Mouse (Mus musculus): ENCODE measurements around the gene Map7. TPM values are rescaled to one million over a fixed set of nuclear protein-coding genes. Genes with fewer than 3 reads are reported as not detected.
A peak's percentile ranks its signal among the peaks of the same experiment; 100 is the strongest.

The Map7 gene
- polyA plus RNA-seq, 1 experiment, result 82.2 TPM

GRCm38 (mm10) chr10:20267032-20267431 lies 118.8 kb downstream of the Map7 start:
- Histone ChIP-seq H3K4me3 (ENCODE audit: control insufficient read depth, low read depth, low read length) (no peak overlapping the region), H3K27ac (ENCODE audit: control insufficient read depth, insufficient read depth, low read depth, low read length) (no peak overlapping the region), H3K27me3 (ENCODE audit: control insufficient read depth, insufficient read depth, low read length) (no peaks in the 10 kb centered on the region), H3K4me1 (ENCODE audit: control insufficient read depth, insufficient read depth, low read length) (no peaks in the 10 kb centered on the region), H3K36me3 (ENCODE audit: control insufficient read depth, insufficient read depth, low read length) (no peaks in the 10 kb centered on the region)
- TF ChIP-seq CTCF (IDR thresholded peaks at IDR 0.05; ENCODE audit: control insufficient read depth, insufficient read depth, insufficient replicate concordance, low read depth, low read length) (no peak), POLR2A (IDR thresholded peaks at IDR 0.05; ENCODE audit: control insufficient read depth, low read depth, low read length) (no peak)

- Histone ChIP-seq H3K27ac (ENCODE audit: control insufficient read depth, insufficient read depth, low read depth, low read length) (no peak overlapping the region), H3K4me1 (ENCODE audit: control insufficient read depth, insufficient read depth, low read length) (peaks cover 5% of the 10 kb centered on the region; the same call in 1 of the 2 replicates), H3K36me3 (ENCODE audit: control insufficient read depth, insufficient read depth, low read length) (no peaks in the 10 kb centered on the region), H3K4me3 (ENCODE audit: control insufficient read depth, low read depth, low read length) (no peak overlapping the region), H3K27me3 (ENCODE audit: control insufficient read depth, insufficient read depth, low read length) (no peaks in the 10 kb centered on the region)
- no peak for TF ChIP-seq CTCF (IDR thresholded peaks at IDR 0.05; ENCODE audit: control insufficient read depth, insufficient read depth, insufficient replicate concordance, low read depth, low read length)
- no peak for TF ChIP-seq POLR2A (IDR thresholded peaks at IDR 0.05; ENCODE audit: control insufficient read depth, low read depth, low read length)
Measured at GRCm38 (mm10) chr10:20268945-20269344, 120.7 kb downstream of the Map7 start.

DNA sequence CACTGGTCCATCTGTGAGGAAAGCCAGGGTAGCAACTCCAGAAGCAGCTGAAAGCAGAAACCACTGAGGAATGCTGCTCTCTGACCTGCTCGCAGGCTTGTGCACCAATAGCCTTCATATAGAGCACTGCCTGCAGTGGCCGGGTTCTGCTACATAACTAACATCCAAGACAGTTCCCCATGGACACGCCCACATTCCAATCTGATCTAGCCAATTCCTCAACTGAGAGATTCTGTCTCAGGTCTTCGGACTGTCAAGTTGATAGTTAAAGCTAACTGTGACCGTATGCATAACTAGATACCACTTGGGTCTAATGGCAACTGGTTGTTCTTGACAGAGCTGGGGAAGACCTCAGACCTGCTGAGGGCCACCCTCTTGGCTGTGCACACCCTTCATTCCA lies 124.1 kb downstream of the Map7 start:
- Histone ChIP-seq H3K36me3 (ENCODE audit: control insufficient read depth, insufficient read depth, low read length) (no peaks in the 10 kb centered on the region; the same call in 1 of the 2 replicates), H3K4me3 (ENCODE audit: control insufficient read depth, low read depth, low read length) (no peak overlapping the region), H3K27ac (ENCODE audit: control insufficient read depth, insufficient read depth, low read depth, low read length) (0 out of 2 replicates have a peak overlapping the region, but pooled peaks have one; percentile 9), H3K4me1 (ENCODE audit: control insufficient read depth, insufficient read depth, low read length) (peaks cover 5% of the 10 kb centered on the region; the same call in 1 of the 2 replicates), H3K27me3 (ENCODE audit: control insufficient read depth, insufficient read depth, low read length) (no peaks in the 10 kb centered on the region)
- TF ChIP-seq CTCF (IDR thresholded peaks at IDR 0.05; ENCODE audit: control insufficient read depth, insufficient read depth, insufficient replicate concordance, low read depth, low read length) (no peak), POLR2A (IDR thresholded peaks at IDR 0.05; ENCODE audit: control insufficient read depth, low read depth, low read length) (no peak)

GRCm38 (mm10) chr10:20273278-20273677 lies 125.0 kb downstream of the Map7 start:
- H3K4me3 ChIP-seq (ENCODE audit: control insufficient read depth, low read depth, low read length), result no peak overlapping the region

GRCm38 (mm10) chr10:20274022-20274421 lies 125.8 kb downstream of the Map7 start:
- Histone ChIP-seq H3K36me3 (ENCODE audit: control insufficient read depth, insufficient read depth, low read length) (no peaks in the 10 kb centered on the region; the same call in 1 of the 2 replicates), H3K27ac (ENCODE audit: control insufficient read depth, insufficient read depth, low read depth, low read length) (no peak overlapping the region), H3K4me1 (ENCODE audit: control insufficient read depth, insufficient read depth, low read length) (peaks cover 5% of the 10 kb centered on the region; the same call in 1 of the 2 replicates), H3K27me3 (ENCODE audit: control insufficient read depth, insufficient read depth, low read length) (no peaks in the 10 kb centered on the region), H3K4me3 (ENCODE audit: control insufficient read depth, low read depth, low read length) (no peak overlapping the region)
- no peak for TF ChIP-seq CTCF (IDR thresholded peaks at IDR 0.05; ENCODE audit: control insufficient read depth, insufficient read depth, insufficient replicate concordance, low read depth, low read length)

More at GRCm38 (mm10) chr10:20273278-20273677, 125.0 kb downstream of the Map7 start:
- peak overlapping the region; percentile 72 for H3K27ac ChIP-seq (ENCODE audit: control insufficient read depth, insufficient read depth, low read depth, low read length)
- H3K27me3 ChIP-seq (ENCODE audit: control insufficient read depth, insufficient read depth, low read length), result no peaks in the 10 kb centered on the region
- H3K4me1 ChIP-seq (ENCODE audit: control insufficient read depth, insufficient read depth, low read length), result peaks cover 5% of the 10 kb centered on the region; the same call in 1 of the 2 replicates
- no peaks in the 10 kb centered on the region; the same call in 1 of the 2 replicates for H3K36me3 ChIP-seq (ENCODE audit: control insufficient read depth, insufficient read depth, low read length)
- no peak for TF ChIP-seq CTCF (IDR thresholded peaks at IDR 0.05; ENCODE audit: control insufficient read depth, insufficient read depth, insufficient replicate concordance, low read depth, low read length)
- no peak for TF ChIP-seq POLR2A (IDR thresholded peaks at IDR 0.05; ENCODE audit: control insufficient read depth, low read depth, low read length)

GRCm38 (mm10) chr10:20281456-20281855 lies 133.2 kb downstream of the Map7 start:
- Histone ChIP-seq H3K27ac (ENCODE audit: control insufficient read depth, insufficient read depth, low read depth, low read length) (no peak overlapping the region), H3K36me3 (ENCODE audit: control insufficient read depth, insufficient read depth, low read length) (no peaks in the 10 kb centered on the region; the same call in 1 of the 2 replicates), H3K4me3 (ENCODE audit: control insufficient read depth, low read depth, low read length) (no peak overlapping the region), H3K27me3 (ENCODE audit: control insufficient read depth, insufficient read depth, low read length) (no peaks in the 10 kb centered on the region), H3K4me1 (ENCODE audit: control insufficient read depth, insufficient read depth, low read length) (no peaks in the 10 kb centered on the region)
- TF ChIP-seq POLR2A (IDR thresholded peaks at IDR 0.05; ENCODE audit: control insufficient read depth, low read depth, low read length) (no peak), CTCF (IDR thresholded peaks at IDR 0.05; ENCODE audit: control insufficient read depth, insufficient read depth, insufficient replicate concordance, low read depth, low read length) (no peak)

DNA sequence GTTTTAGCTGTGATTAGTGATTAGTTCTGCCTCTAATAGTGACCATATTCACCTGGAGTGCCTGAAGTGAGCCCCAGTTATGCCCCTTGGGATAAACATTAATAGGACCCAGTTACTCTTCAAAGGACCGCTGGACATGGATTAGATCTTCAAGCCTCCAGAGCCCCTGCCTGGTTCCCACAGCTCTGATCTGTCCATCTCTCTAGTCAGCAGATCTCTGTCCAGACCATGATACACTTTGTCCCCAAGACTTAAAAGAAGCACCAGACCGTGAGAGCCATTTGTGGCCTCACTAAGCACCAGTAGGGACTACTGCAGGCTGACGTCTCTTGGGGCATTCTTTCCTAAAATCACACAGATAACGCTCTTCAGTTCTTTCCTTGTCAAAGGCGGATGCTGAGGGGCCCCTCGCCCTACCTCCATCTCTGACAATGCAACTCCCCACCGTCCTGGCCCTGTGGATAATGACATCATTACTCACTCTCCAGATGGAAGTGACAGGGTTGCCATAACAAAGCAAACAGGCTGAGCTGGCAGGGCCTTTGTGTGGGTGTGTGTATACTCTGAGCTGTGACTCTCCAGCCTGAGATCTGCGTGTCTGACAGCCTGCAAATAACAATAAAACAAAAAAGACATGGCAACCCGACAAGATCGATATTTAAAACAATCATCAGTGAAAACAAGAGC lies 137.2 kb downstream of the Map7 start:
- Histone ChIP-seq H3K27ac (ENCODE audit: control insufficient read depth, insufficient read depth, low read depth, low read length) (no peak overlapping the region), H3K36me3 (ENCODE audit: control insufficient read depth, insufficient read depth, low read length) (no peaks in the 10 kb centered on the region), H3K27me3 (ENCODE audit: control insufficient read depth, insufficient read depth, low read length) (no peaks in the 10 kb centered on the region), H3K4me1 (ENCODE audit: control insufficient read depth, insufficient read depth, low read length) (no peaks in the 10 kb centered on the region), H3K4me3 (ENCODE audit: control insufficient read depth, low read depth, low read length) (no peak overlapping the region)
- TF ChIP-seq CTCF (IDR thresholded peaks at IDR 0.05; ENCODE audit: control insufficient read depth, insufficient read depth, insufficient replicate concordance, low read depth, low read length) (no peak), POLR2A (IDR thresholded peaks at IDR 0.05; ENCODE audit: control insufficient read depth, low read depth, low read length) (no peak)
